Mouse (Mus musculus) limb, embryonic 13.5 days (tissue): ENCODE measurements around the gene Hsd3b4. TPM values are rescaled to one million over a fixed set of nuclear protein-coding genes. Genes with fewer than 3 reads are reported as not detected.
"Not testable (repeated sequence)": the region's sequence is repeated elsewhere in the genome, so short reads cannot be mapped to it uniquely, and the experiment has no call there.

ENCODE experiments used
- ATAC-seq: fragments of 200-750 bp; cut with Nextera tagmentation; 2 replicates; pipeline ENCODE4 v1.8.0; 2017; ENCODE audit warnings: low read depth, moderate number of reproducible peaks, moderate TSS enrichment; ENCODE audit not compliant: low FRiP score
- H3K27ac ChIP-seq: fragments of 300-500 bp; sonication (generic); 2 replicates; pipeline ENCODE4 v1.5.1; 2015; ENCODE audit warnings: inconsistent platforms, mild to moderate bottlenecking, moderate library complexity
- H3K27me3 ChIP-seq: fragments of 300-500 bp; sonication (generic); 2 replicates; pipeline ENCODE4 v1.6.1; 2015; ENCODE audit warnings: mild to moderate bottlenecking, inconsistent platforms
- H3K36me3 ChIP-seq: fragments of 300-500 bp; sonication (generic); 2 replicates; pipeline ENCODE4 v1.6.1; 2015; ENCODE audit warnings: inconsistent platforms, mild to moderate bottlenecking, moderate library complexity
- H3K4me1 ChIP-seq: fragments of 300-500 bp; sonication (generic); 2 replicates; pipeline ENCODE4 v1.6.1; 2015; ENCODE audit warnings: inconsistent platforms
- H3K4me2 ChIP-seq: fragments of 300-500 bp; sonication (generic); replicated peaks from 2 replicates; pipeline ENCODE4 v1.6.1; 2015; ENCODE audit warnings: inconsistent platforms, mild to moderate bottlenecking, moderate library complexity
- H3K4me3 ChIP-seq: fragments of 300-500 bp; sonication (generic); 2 replicates; pipeline ENCODE4 v1.5.1; 2015; ENCODE audit warnings: moderate library complexity, mild to moderate bottlenecking, inconsistent platforms
- H3K9ac ChIP-seq: fragments of 300-500 bp; sonication (generic); 2 replicates; pipeline ENCODE4 v1.6.1; 2015; ENCODE audit warnings: mild to moderate bottlenecking, inconsistent platforms
- H3K9me3 ChIP-seq: fragments of 300-500 bp; sonication (generic); 2 replicates; pipeline ENCODE4 v1.6.1; 2016; ENCODE audit warnings: inconsistent platforms
- WGBS: fragments of 180-500 bp; shearing (Covaris S2); methylation state at CpG from one replicate; pipeline ENCODE4 v1.1.7; 2015; 5-methylcytosine and 5-hydroxymethylcytosine counted together
- polyA plus RNA-seq: library from polyadenylated mRNA; unstranded; fragments of >200 nt; fragmentation: Nextera tagmentation; extraction: Ambion mirVana; gene quantifications from 2 replicates; pipeline ENCODE4 v1.2.1, GENCODE M21; 2015

Gene Hsd3b4
- polyA plus RNA-seq, result not detected in 2 replicates

- ATAC-seq, H3K27ac ChIP-seq, H3K9ac ChIP-seq, H3K4me3 ChIP-seq, H3K4me2 ChIP-seq, H3K4me1 ChIP-seq, H3K36me3 ChIP-seq, H3K9me3 ChIP-seq, H3K27me3 ChIP-seq: not testable (repeated sequence)
- no CpG with 5 or more reads among the region's 1 CpGs for whole genome bisulfite sequencing
These were observed at the start of gene Hsd3b4 for GRCm38 (mm10) chr3:98510414-98510813. Hsd3b4 (minus strand) TSS chr3:98510514.

GRCm38 (mm10) chr3:98550832-98551231 is 40.5 kb upstream of the Hsd3b4 start:
- not testable (repeated sequence) for H3K9ac ChIP-seq, H3K4me3 ChIP-seq, H3K4me1 ChIP-seq, H3K27me3 ChIP-seq, H3K36me3 ChIP-seq, ATAC-seq, H3K9me3 ChIP-seq, H3K27ac ChIP-seq, H3K4me2 ChIP-seq
- no CpG with 5 or more reads among the region's 1 CpGs for WGBS

- H3K9ac ChIP-seq, H3K36me3 ChIP-seq, H3K9me3 ChIP-seq, ATAC-seq, H3K4me2 ChIP-seq, H3K27ac ChIP-seq, H3K4me1 ChIP-seq, H3K4me3 ChIP-seq, H3K27me3 ChIP-seq: not testable (repeated sequence)
- no CpG with 5 or more reads among the region's 2 CpGs for WGBS
These were observed 39.9 kb upstream of the Hsd3b4 start for GRCm38 (mm10) chr3:98550215-98550614.

GRCm38 (mm10) chr3:98548495-98548894 is 38.2 kb upstream of the Hsd3b4 start:
- not testable (repeated sequence) for ATAC-seq, H3K9ac ChIP-seq, H3K27me3 ChIP-seq

GRCm38 (mm10) chr3:98547641-98548040 is 37.3 kb upstream of the Hsd3b4 start:
- not testable (repeated sequence) for H3K9ac ChIP-seq, H3K4me2 ChIP-seq, H3K4me1 ChIP-seq, H3K27ac ChIP-seq, ATAC-seq, H3K27me3 ChIP-seq, H3K36me3 ChIP-seq, H3K9me3 ChIP-seq, H3K4me3 ChIP-seq

More at GRCm38 (mm10) chr3:98548495-98548894, 38.2 kb upstream of the Hsd3b4 start:
- H3K4me2 ChIP-seq, H3K9me3 ChIP-seq, H3K4me3 ChIP-seq, H3K27ac ChIP-seq, H3K4me1 ChIP-seq, H3K36me3 ChIP-seq: not testable (repeated sequence)
- WGBS, result no CpG with 5 or more reads among the region's 1 CpGs

- H3K9me3 ChIP-seq, H3K4me2 ChIP-seq, H3K4me1 ChIP-seq, H3K27ac ChIP-seq, H3K36me3 ChIP-seq, H3K27me3 ChIP-seq, H3K4me3 ChIP-seq, ATAC-seq, H3K9ac ChIP-seq: not testable (repeated sequence)
These were observed 14.7 kb upstream of the Hsd3b4 start for GRCm38 (mm10) chr3:98524978-98525377.

GRCm38 (mm10) chr3:98524552-98524951 is 14.2 kb upstream of the Hsd3b4 start:
- H3K9me3 ChIP-seq, H3K4me2 ChIP-seq, H3K4me1 ChIP-seq, ATAC-seq, H3K27ac ChIP-seq, H3K4me3 ChIP-seq, H3K36me3 ChIP-seq, H3K9ac ChIP-seq, H3K27me3 ChIP-seq: not testable (repeated sequence)
- WGBS, result no CpG with 5 or more reads among the region's 1 CpGs

- ATAC-seq, H3K9ac ChIP-seq, H3K4me1 ChIP-seq, H3K9me3 ChIP-seq, H3K27ac ChIP-seq, H3K36me3 ChIP-seq, H3K4me2 ChIP-seq, H3K27me3 ChIP-seq, H3K4me3 ChIP-seq: not testable (repeated sequence)
- WGBS, result 50% methylated on average over 1 of the region's 2 CpGs
These were observed 12.5 kb upstream of the Hsd3b4 start for GRCm38 (mm10) chr3:98522779-98523178.

- not testable (repeated sequence) for H3K36me3 ChIP-seq, H3K9me3 ChIP-seq, H3K27me3 ChIP-seq, ATAC-seq, H3K9ac ChIP-seq, H3K4me1 ChIP-seq, H3K4me3 ChIP-seq, H3K4me2 ChIP-seq, H3K27ac ChIP-seq
- no CpG with 5 or more reads among the region's 5 CpGs for WGBS
These were observed 3.1 kb downstream of the Hsd3b4 start for GRCm38 (mm10) chr3:98507229-98507628.

GRCm38 (mm10) chr3:98497401-98497800 is 12.9 kb downstream of the Hsd3b4 start:
- H3K4me2 ChIP-seq, H3K27ac ChIP-seq, H3K4me3 ChIP-seq, H3K36me3 ChIP-seq, H3K4me1 ChIP-seq, H3K27me3 ChIP-seq, ATAC-seq, H3K9me3 ChIP-seq, H3K9ac ChIP-seq: not testable (repeated sequence)

- ATAC-seq, H3K9me3 ChIP-seq, H3K4me2 ChIP-seq, H3K36me3 ChIP-seq, H3K27me3 ChIP-seq, H3K4me3 ChIP-seq, H3K9ac ChIP-seq, H3K4me1 ChIP-seq, H3K27ac ChIP-seq: not testable (repeated sequence)
- no CpG with 5 or more reads among the region's 2 CpGs for WGBS
These were observed 13.6 kb downstream of the Hsd3b4 start for GRCm38 (mm10) chr3:98496762-98497161.

GRCm38 (mm10) chr3:98495055-98495454 is 15.3 kb downstream of the Hsd3b4 start:
- H3K4me2 ChIP-seq, H3K9ac ChIP-seq, H3K27me3 ChIP-seq, H3K27ac ChIP-seq, H3K9me3 ChIP-seq, H3K36me3 ChIP-seq, H3K4me3 ChIP-seq, H3K4me1 ChIP-seq: not testable (repeated sequence)
- 0 out of 2 replicates have a peak, but pooled peaks have one; percentile 36 for ATAC-seq

- not testable (repeated sequence) for H3K36me3 ChIP-seq, H3K27ac ChIP-seq, H3K4me3 ChIP-seq, H3K27me3 ChIP-seq, H3K9me3 ChIP-seq, H3K4me1 ChIP-seq, H3K4me2 ChIP-seq, H3K9ac ChIP-seq, ATAC-seq
These were observed 16.1 kb downstream of the Hsd3b4 start for GRCm38 (mm10) chr3:98494184-98494583.

- not testable (repeated sequence) for H3K9ac ChIP-seq, H3K4me2 ChIP-seq, H3K27ac ChIP-seq, H3K4me1 ChIP-seq, H3K9me3 ChIP-seq, H3K27me3 ChIP-seq, H3K36me3 ChIP-seq, ATAC-seq, H3K4me3 ChIP-seq
These were observed 38.8 kb downstream of the Hsd3b4 start for GRCm38 (mm10) chr3:98471499-98471898.
